Mouse (Mus musculus): ENCODE data around the gene Csn3.

GRCm38 (mm10) chr5:87969201-87969600 is 43.8 kb downstream of the Csn3 start, which contains the start of the genes 2310003L06Rik and Gm28434:
- no peak for TF ChIP-seq CTCF (IDR thresholded peaks at IDR 0.05; ENCODE audit: low read depth, low read length)
- TF ChIP-seq POLR2A (IDR thresholded peaks at IDR 0.05; ENCODE audit: extremely low read depth, insufficient read depth, low read length): no peak
